Mouse (Mus musculus): ENCODE data around the gene Stard10.

DNA sequence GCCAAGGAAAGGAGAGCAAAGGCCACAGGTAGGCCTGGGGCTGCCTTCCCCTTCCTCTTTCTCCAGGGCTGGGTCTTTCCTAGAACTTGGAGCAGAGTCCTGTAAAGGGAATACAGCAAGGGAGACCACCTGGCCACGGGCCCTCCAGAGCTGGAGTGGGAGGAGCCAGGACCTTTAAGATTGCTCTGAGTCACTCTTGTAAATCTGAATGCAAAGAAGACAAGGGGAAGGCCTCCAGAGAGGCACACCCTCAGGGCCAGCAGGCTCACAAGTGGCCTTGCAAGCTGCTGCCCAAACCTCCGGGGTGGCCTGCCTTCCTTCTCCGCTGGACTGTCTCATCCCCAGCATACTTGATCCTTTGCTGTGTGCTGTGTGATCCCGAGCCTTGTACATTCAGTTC, 44.9 kb downstream of the Stard10 start:
- TF ChIP-seq CTCF (IDR thresholded peaks at IDR 0.05; ENCODE audit: control insufficient read depth, insufficient read depth, low read length) (no peak), POLR2A (IDR thresholded peaks at IDR 0.05; ENCODE audit: borderline replicate concordance, control insufficient read depth, low read depth, low read length) (peak; percentile 44; the same call in 1 of the 2 replicates)

Data from bone marrow, adult 2 months (tissue).